Mouse (Mus musculus): Measurements from ENCODE around the gene Hist1h2ap.
"Not testable (repeated sequence)": the region's sequence is repeated elsewhere in the genome, so short reads cannot be mapped to it uniquely, and the experiment has no call there.

DNA sequence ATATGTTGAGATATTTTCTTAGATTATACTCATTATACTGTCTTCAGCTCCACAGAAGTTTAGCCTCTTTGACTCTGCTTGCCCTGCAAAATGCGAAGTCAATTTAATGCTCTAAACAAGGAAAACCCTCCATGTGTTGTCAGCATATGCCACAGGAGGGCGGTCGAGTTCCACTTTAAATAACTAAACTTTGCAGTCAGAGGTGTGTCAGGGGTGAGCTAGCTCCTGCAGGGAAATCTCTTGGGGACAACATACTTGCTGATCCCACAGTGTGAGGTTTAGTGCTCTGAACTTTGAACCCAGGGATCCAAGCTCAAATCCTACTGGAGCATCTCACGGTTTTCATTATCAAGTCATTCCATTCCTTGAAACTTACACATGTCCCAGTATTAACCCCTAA lies 7.2 kb upstream of the Hist1h2ap start:
- TF ChIP-seq CTCF (IDR thresholded peaks at IDR 0.05; ENCODE audit: borderline replicate concordance, insufficient read depth, low read length); POLR2A (IDR thresholded peaks at IDR 0.05; ENCODE audit: low read depth, low read length): not testable (repeated sequence)

Data from embryonic fibroblast, embryonic 13.5 days (primary cell).